Mouse (Mus musculus): ENCODE data around the gene Il4i1. TPM values are rescaled to one million over a fixed set of nuclear protein-coding genes. Genes with fewer than 3 reads are reported as not detected.

Il4i1 gene
- polyA plus RNA-seq, 1 experiment from 2014 or later, result 0.88 TPM

DNA sequence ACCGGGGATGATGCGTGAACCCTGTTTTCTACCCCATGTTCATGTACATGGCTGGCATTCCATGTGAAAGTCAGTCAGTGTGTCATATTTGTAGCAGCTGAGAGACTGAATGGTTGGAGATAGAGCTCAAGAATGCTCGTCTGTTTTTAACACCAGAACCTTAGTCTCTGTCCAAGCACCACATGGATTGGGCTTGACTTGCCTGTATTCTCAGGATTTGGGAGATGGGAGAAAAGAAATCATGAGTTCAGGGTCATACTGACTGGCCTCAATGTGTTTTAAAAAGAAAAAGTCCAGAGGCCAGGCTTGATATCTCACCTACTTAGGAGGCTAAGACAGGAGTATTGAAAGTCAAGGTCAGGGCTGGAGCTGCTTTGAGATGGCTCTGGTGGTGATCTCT is 1.3 kb downstream of the Il4i1 start:
- DNase-seq (ENCODE audit: low spot score) (no peak), ATAC-seq (replicated peaks; ENCODE audit: low FRiP score, low read depth) (no peak)
- WGBS, result 15% methylated on average over 3 of the region's 3 CpGs
- 0 out of 2 replicates have a peak overlapping the region, but pooled peaks have one; percentile 98 for H3K27ac ChIP-seq
- no peaks in the 10 kb centered on the region for H3K27me3 ChIP-seq (ENCODE audit: insufficient read depth, low read length)
- peak overlapping the region; percentile 94 for H3K9ac ChIP-seq (ENCODE audit: low read depth, low read length)
- H3K4me2 ChIP-seq (ENCODE audit: low read length), result peak overlapping the region; percentile 81
- no peaks in the 10 kb centered on the region for H3K9me3 ChIP-seq (replicated peaks; ENCODE audit: low read length)
- no peak for TF ChIP-seq CTCF (IDR thresholded peaks at IDR 0.05; ENCODE audit: low read depth)
- peak overlapping the region; percentile 87 for H3K4me3 ChIP-seq (replicated peaks; ENCODE audit: low read depth, low read length)
- H3K36me3 ChIP-seq (ENCODE audit: insufficient read depth, low read length), result no peaks in the 10 kb centered on the region
- peaks cover 23% of the 10 kb centered on the region for H3K4me1 ChIP-seq (replicated peaks; ENCODE audit: insufficient read depth, low read length)

DNA sequence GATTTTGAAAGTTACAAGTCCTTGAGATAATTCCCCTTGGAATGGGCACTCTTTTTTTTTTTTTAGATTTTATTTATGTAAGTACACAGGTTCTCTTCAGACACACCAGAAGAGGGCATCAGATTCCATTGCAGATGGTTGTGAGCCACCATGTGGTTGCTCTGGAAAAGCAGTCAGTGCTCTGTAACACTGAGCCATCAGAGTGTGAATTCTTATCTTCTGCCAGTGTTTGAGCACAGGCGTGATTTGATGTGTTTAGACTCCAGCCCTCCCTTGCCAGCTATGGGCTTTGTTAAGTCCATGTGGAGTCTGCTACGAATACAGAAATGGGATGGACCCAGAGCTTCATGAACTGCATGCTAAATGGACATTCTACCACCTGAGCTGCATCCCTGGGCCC is 2.0 kb downstream of the Il4i1 start:
- 26% methylated on average over 2 of the region's 2 CpGs for WGBS
- H3K36me3 ChIP-seq (ENCODE audit: insufficient read depth, low read length), result no peaks in the 10 kb centered on the region
- ATAC-seq (replicated peaks; ENCODE audit: low FRiP score, low read depth) (no peak), DNase-seq (ENCODE audit: low spot score) (no peak)
- H3K27me3 ChIP-seq (ENCODE audit: insufficient read depth, low read length), result no peaks in the 10 kb centered on the region
- no peaks in the 10 kb centered on the region for H3K9me3 ChIP-seq (replicated peaks; ENCODE audit: low read length)
- peak overlapping the region; percentile 94 for H3K9ac ChIP-seq (ENCODE audit: low read depth, low read length)
- H3K27ac ChIP-seq, result no peak overlapping the region
- peaks cover 23% of the 10 kb centered on the region for H3K4me1 ChIP-seq (replicated peaks; ENCODE audit: insufficient read depth, low read length)
- H3K4me3 ChIP-seq (replicated peaks; ENCODE audit: low read depth, low read length), result 0 out of 2 replicates have a peak overlapping the region, but pooled peaks have one; percentile 87
- TF ChIP-seq CTCF (IDR thresholded peaks at IDR 0.05; ENCODE audit: low read depth), result peak; percentile 54
- H3K4me2 ChIP-seq (ENCODE audit: low read length), result peak overlapping the region; percentile 81

DNA sequence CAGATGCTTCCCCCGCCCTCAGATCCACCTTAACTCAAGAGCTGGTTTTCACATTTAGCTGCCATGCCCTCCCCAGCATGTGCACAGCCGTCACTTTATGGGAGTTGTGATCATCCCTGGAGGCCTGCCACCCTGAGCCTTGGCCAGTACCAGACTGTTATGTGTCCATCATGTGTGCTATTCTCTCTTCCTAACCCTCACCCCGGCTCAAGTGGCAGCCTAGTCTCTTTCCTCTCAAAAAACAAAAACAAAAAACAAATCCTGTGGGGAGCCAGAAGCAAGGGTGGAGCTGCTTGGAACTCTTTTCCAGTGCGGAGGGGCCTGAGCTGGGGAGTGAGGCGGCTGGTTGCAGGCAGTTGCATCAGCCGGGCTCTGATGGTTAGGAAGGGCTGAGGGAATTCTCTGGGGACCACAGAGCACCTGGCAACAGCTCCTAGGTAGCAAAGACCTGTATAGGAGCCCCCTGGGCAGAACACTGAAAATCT is 2.6 kb downstream of the Il4i1 start:
- H3K4me1 ChIP-seq (replicated peaks; ENCODE audit: insufficient read depth, low read length), result peaks cover 23% of the 10 kb centered on the region
- 29% methylated on average over 6 of the region's 6 CpGs for WGBS
- H3K9me3 ChIP-seq (replicated peaks; ENCODE audit: low read length), result no peaks in the 10 kb centered on the region
- DNase-seq (ENCODE audit: low spot score), result peak; percentile 16
- H3K4me3 ChIP-seq (replicated peaks; ENCODE audit: low read depth, low read length), result peak overlapping the region; percentile 2; the same call in 1 of the 2 replicates
- no peaks in the 10 kb centered on the region for H3K27me3 ChIP-seq (ENCODE audit: insufficient read depth, low read length)
- 0 out of 2 replicates have a peak overlapping the region, but pooled peaks have one; percentile 10 for H3K27ac ChIP-seq
- H3K36me3 ChIP-seq (ENCODE audit: insufficient read depth, low read length), result no peaks in the 10 kb centered on the region
- no peak for TF ChIP-seq CTCF (IDR thresholded peaks at IDR 0.05; ENCODE audit: low read depth)
- peak overlapping the region; percentile 38; the same call in 1 of the 2 replicates for H3K9ac ChIP-seq (ENCODE audit: low read depth, low read length)
- ATAC-seq (replicated peaks; ENCODE audit: low FRiP score, low read depth), result no peak
- peak overlapping the region; percentile 81 for H3K4me2 ChIP-seq (ENCODE audit: low read length)

DNA sequence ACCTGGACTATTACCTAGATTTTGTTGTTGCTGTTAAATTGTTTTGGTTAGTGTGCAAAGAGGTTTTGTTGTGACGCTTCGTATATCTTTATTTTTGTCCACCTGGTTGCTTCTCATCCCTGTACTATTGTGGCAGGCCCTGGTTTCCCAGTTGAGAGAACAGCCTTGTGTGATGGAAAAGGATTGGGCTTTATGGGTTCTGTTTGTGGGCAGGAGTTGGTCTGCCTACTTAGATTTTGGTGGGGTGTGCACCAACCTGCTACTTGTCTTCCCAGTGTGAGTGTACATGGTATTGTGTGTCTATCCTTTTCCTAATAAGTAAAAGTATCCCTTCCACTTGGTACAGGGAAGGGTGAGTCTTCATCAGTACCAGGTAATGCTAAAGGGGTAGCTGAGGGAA is 3.2 kb downstream of the Il4i1 start:
- Histone ChIP-seq H3K4me3 (replicated peaks; ENCODE audit: low read depth, low read length) (no peak overlapping the region; the same call in 1 of the 2 replicates), H3K27ac (0 out of 2 replicates have a peak overlapping the region, but pooled peaks have one; percentile 10), H3K4me1 (replicated peaks; ENCODE audit: insufficient read depth, low read length) (peaks cover 23% of the 10 kb centered on the region), H3K27me3 (ENCODE audit: insufficient read depth, low read length) (no peaks in the 10 kb centered on the region), H3K36me3 (ENCODE audit: insufficient read depth, low read length) (no peaks in the 10 kb centered on the region), H3K9ac (ENCODE audit: low read depth, low read length) (peak overlapping the region; percentile 38; the same call in 1 of the 2 replicates), H3K9me3 (replicated peaks; ENCODE audit: low read length) (no peaks in the 10 kb centered on the region), H3K4me2 (ENCODE audit: low read length) (peak overlapping the region; percentile 81)
- WGBS, result 86% methylated on average over 2 of the region's 2 CpGs
- no peak for DNase-seq (ENCODE audit: low spot score)
- ATAC-seq (replicated peaks; ENCODE audit: low FRiP score, low read depth), result no peak
- TF ChIP-seq CTCF (IDR thresholded peaks at IDR 0.05; ENCODE audit: low read depth), result no peak

DNA sequence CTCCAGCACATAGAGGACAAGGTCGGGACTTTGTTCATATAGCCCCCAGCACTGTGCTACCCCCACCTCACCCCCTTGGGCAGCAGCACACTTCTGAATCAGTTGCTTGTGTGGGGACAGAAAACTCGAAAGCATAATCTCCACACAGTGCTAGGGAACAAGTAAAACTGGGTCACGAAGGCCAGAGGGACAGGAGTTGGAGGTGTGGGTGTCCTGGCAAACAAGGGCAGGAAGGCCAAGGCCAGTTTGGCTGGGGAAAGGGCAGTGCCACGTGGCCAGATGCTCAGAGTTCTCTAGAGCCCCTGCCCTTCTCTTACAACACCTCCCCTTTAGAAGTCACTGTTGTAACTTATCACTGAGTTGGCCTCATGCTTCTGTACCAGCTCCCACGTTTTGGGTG is 3.7 kb downstream of the Il4i1 start:
- TF ChIP-seq CTCF (IDR thresholded peaks at IDR 0.05; ENCODE audit: low read depth), result no peak
- Histone ChIP-seq H3K4me1 (replicated peaks; ENCODE audit: insufficient read depth, low read length) (peaks cover 23% of the 10 kb centered on the region), H3K27me3 (ENCODE audit: insufficient read depth, low read length) (no peaks in the 10 kb centered on the region), H3K4me2 (ENCODE audit: low read length) (no peak overlapping the region), H3K27ac (no peak overlapping the region), H3K36me3 (ENCODE audit: insufficient read depth, low read length) (no peaks in the 10 kb centered on the region), H3K9me3 (replicated peaks; ENCODE audit: low read length) (no peaks in the 10 kb centered on the region), H3K4me3 (replicated peaks; ENCODE audit: low read depth, low read length) (no peak overlapping the region), H3K9ac (ENCODE audit: low read depth, low read length) (0 out of 2 replicates have a peak overlapping the region, but pooled peaks have one; percentile 38)
- DNase-seq (ENCODE audit: low spot score) (no peak), ATAC-seq (replicated peaks; ENCODE audit: low FRiP score, low read depth) (no peak)
- WGBS, result 42% methylated on average over 5 of the region's 5 CpGs

DNA sequence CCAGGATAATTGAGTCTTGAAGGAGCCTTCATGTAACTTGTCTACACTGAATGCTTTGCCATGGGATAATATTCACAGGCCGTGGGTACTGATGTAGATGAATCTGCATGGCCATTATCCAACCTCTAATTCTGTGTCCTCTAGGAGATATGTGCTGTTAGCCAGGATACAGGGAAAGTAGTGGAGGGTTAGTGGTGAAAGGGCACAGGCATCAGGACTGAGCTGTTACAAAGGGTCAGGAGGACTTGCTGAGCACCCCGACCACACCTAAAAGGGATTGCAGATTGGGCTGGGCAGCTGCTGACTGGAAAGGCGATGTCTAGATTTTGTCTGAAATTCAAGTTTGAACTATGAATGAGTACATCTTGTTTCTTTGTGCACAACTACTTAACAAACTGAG is 4.3 kb downstream of the Il4i1 start:
- DNase-seq (ENCODE audit: low spot score) (no peak), ATAC-seq (replicated peaks; ENCODE audit: low FRiP score, low read depth) (no peak)
- no peak for TF ChIP-seq CTCF (IDR thresholded peaks at IDR 0.05; ENCODE audit: low read depth)
- WGBS, result 81% methylated on average over 3 of the region's 3 CpGs
- Histone ChIP-seq H3K9me3 (replicated peaks; ENCODE audit: low read length) (no peaks in the 10 kb centered on the region), H3K4me2 (ENCODE audit: low read length) (no peak overlapping the region), H3K9ac (ENCODE audit: low read depth, low read length) (no peak overlapping the region), H3K4me1 (replicated peaks; ENCODE audit: insufficient read depth, low read length) (peaks cover 23% of the 10 kb centered on the region), H3K27me3 (ENCODE audit: insufficient read depth, low read length) (no peaks in the 10 kb centered on the region), H3K27ac (no peak overlapping the region), H3K4me3 (replicated peaks; ENCODE audit: low read depth, low read length) (no peak overlapping the region), H3K36me3 (ENCODE audit: insufficient read depth, low read length) (no peaks in the 10 kb centered on the region)

Measured in kidney, postnatal 0 days (tissue).